Mouse (Mus musculus): ENCODE results near the gene Tbc1d1. TPM values are rescaled to one million over a fixed set of nuclear protein-coding genes. Genes with fewer than 3 reads are reported as not detected.
A peak's percentile ranks its signal among the peaks of the same experiment; 100 is the strongest.

Gene Tbc1d1
- total and polyA plus RNA-seq, 2 experiments, result 2.2 to 8.1 TPM

DNA sequence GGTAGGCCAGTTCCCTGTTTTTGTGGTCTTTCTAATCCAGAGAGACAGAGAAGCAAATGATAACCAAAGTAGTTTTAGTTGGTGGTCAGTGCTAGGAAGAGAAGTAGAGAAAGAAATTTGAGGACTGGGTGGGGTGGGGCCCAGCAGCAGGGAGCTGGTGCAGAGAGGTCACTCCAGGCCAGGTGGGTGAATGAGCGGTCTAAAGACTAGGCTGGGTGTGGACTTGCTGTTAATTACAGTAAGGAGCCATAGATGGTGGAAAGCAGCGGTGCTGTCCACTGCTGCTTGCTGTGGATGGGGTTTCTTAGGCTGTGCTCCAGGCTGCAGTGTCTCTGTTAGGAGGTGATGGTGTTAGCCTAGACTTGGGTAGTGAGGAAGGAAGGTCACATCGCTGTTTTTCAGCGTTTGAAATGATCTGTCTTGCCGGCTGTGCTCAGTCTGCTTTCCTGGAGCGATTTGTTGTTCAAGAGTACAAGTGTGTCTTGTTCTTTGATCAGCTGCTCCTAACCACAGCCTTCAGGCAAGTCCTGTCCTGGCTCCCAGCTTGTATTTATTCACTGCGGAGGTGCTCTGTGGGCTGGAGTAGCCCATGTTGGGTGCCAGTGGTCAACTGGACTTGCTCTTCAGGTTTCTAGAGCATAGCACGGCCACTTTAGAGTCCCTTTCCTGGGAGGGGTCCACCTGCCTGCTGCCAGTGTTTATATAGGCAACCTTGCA is 78.3 kb downstream of the Tbc1d1 start:
- no peak overlapping the region for H3K27ac ChIP-seq (replicated peaks; ENCODE audit: insufficient read depth, low read depth, low read length)
- no peak for DNase-seq (ENCODE audit: extremely low read depth, low read depth, low spot score)
- no peak overlapping the region for H3K9ac ChIP-seq (ENCODE audit: low read depth, low read length)
- WGBS, result 67% methylated on average over 8 of the region's 8 CpGs
- no peaks in the 10 kb centered on the region for H3K27me3 ChIP-seq (ENCODE audit: control insufficient read depth, insufficient read depth, low read length)
- H3K79me2 ChIP-seq (ENCODE audit: control insufficient read depth, insufficient read depth, low read length), result no peaks in the 10 kb centered on the region; the same call in 1 of the 2 replicates
- H3K36me3 ChIP-seq (ENCODE audit: control insufficient read depth, insufficient read depth, low read length), result no peaks in the 10 kb centered on the region
- H3K4me1 ChIP-seq (ENCODE audit: control insufficient read depth, insufficient read depth, low read length), result 0 out of 2 replicates have a peak, but pooled peaks cover 5% of the 10 kb centered on the region
- no peak overlapping the region for H3K4me3 ChIP-seq (ENCODE audit: insufficient read depth, low read depth, low read length)
- no peak for TF ChIP-seq CTCF (IDR thresholded peaks at IDR 0.05; ENCODE audit: low read depth, low read length)
- TF ChIP-seq POLR2A (IDR thresholded peaks at IDR 0.05; ENCODE audit: extremely low read depth, insufficient read depth, low read length), result no peak

GRCm38 (mm10) chr5:64235250-64235649 is 79.1 kb downstream of the Tbc1d1 start:
- no peaks in the 10 kb centered on the region for H3K27me3 ChIP-seq (ENCODE audit: control insufficient read depth, insufficient read depth, low read length)
- no peak overlapping the region for H3K9ac ChIP-seq (ENCODE audit: low read depth, low read length)
- no peak overlapping the region for H3K4me3 ChIP-seq (ENCODE audit: insufficient read depth, low read depth, low read length)
- 0 out of 2 replicates have a peak, but pooled peaks cover 4% of the 10 kb centered on the region for H3K4me1 ChIP-seq (ENCODE audit: control insufficient read depth, insufficient read depth, low read length)
- DNase-seq (ENCODE audit: extremely low read depth, low read depth, low spot score), result no peak
- H3K79me2 ChIP-seq (ENCODE audit: control insufficient read depth, insufficient read depth, low read length), result no peaks in the 10 kb centered on the region; the same call in 1 of the 2 replicates
- H3K27ac ChIP-seq (replicated peaks; ENCODE audit: insufficient read depth, low read depth, low read length), result no peak overlapping the region
- WGBS, result 74% methylated on average over 3 of the region's 3 CpGs
- no peak for TF ChIP-seq POLR2A (IDR thresholded peaks at IDR 0.05; ENCODE audit: extremely low read depth, insufficient read depth, low read length)
- no peak for TF ChIP-seq CTCF (IDR thresholded peaks at IDR 0.05; ENCODE audit: low read depth, low read length)
- H3K36me3 ChIP-seq (ENCODE audit: control insufficient read depth, insufficient read depth, low read length), result no peaks in the 10 kb centered on the region

GRCm38 (mm10) chr5:64236561-64236960 is 80.5 kb downstream of the Tbc1d1 start:
- no peak overlapping the region for H3K4me3 ChIP-seq (ENCODE audit: insufficient read depth, low read depth, low read length)
- no peaks in the 10 kb centered on the region for H3K36me3 ChIP-seq (ENCODE audit: control insufficient read depth, insufficient read depth, low read length)
- H3K4me1 ChIP-seq (ENCODE audit: control insufficient read depth, insufficient read depth, low read length), result peaks cover 9% of the 10 kb centered on the region; the same call in 1 of the 2 replicates
- H3K79me2 ChIP-seq (ENCODE audit: control insufficient read depth, insufficient read depth, low read length), result no peaks in the 10 kb centered on the region; the same call in 1 of the 2 replicates
- TF ChIP-seq POLR2A (IDR thresholded peaks at IDR 0.05; ENCODE audit: extremely low read depth, insufficient read depth, low read length) (no peak), CTCF (IDR thresholded peaks at IDR 0.05; ENCODE audit: low read depth, low read length) (no peak)
- 72% methylated on average over 7 of the region's 7 CpGs for WGBS
- no peaks in the 10 kb centered on the region for H3K27me3 ChIP-seq (ENCODE audit: control insufficient read depth, insufficient read depth, low read length)
- H3K27ac ChIP-seq (replicated peaks; ENCODE audit: insufficient read depth, low read depth, low read length), result peak overlapping the region; percentile 85
- DNase-seq (ENCODE audit: extremely low read depth, low read depth, low spot score), result no peak
- H3K9ac ChIP-seq (ENCODE audit: low read depth, low read length), result peak overlapping the region; percentile 26; the same call in 1 of the 2 replicates

GRCm38 (mm10) chr5:64237263-64237662 is 81.2 kb downstream of the Tbc1d1 start:
- H3K36me3 ChIP-seq (ENCODE audit: control insufficient read depth, insufficient read depth, low read length), result no peaks in the 10 kb centered on the region
- H3K79me2 ChIP-seq (ENCODE audit: control insufficient read depth, insufficient read depth, low read length), result no peaks in the 10 kb centered on the region; the same call in 1 of the 2 replicates
- peak overlapping the region; percentile 54; the same call in 1 of the 2 replicates for H3K27ac ChIP-seq (replicated peaks; ENCODE audit: insufficient read depth, low read depth, low read length)
- peaks cover 11% of the 10 kb centered on the region; the same call in 1 of the 2 replicates for H3K4me1 ChIP-seq (ENCODE audit: control insufficient read depth, insufficient read depth, low read length)
- DNase-seq (ENCODE audit: extremely low read depth, low read depth, low spot score), result no peak
- no peaks in the 10 kb centered on the region for H3K27me3 ChIP-seq (ENCODE audit: control insufficient read depth, insufficient read depth, low read length)
- 54% methylated on average over 1 of the region's 1 CpGs for WGBS
- no peak overlapping the region for H3K9ac ChIP-seq (ENCODE audit: low read depth, low read length)
- H3K4me3 ChIP-seq (ENCODE audit: insufficient read depth, low read depth, low read length), result no peak overlapping the region
- TF ChIP-seq POLR2A (IDR thresholded peaks at IDR 0.05; ENCODE audit: extremely low read depth, insufficient read depth, low read length) (no peak), CTCF (IDR thresholded peaks at IDR 0.05; ENCODE audit: low read depth, low read length) (no peak)

DNA sequence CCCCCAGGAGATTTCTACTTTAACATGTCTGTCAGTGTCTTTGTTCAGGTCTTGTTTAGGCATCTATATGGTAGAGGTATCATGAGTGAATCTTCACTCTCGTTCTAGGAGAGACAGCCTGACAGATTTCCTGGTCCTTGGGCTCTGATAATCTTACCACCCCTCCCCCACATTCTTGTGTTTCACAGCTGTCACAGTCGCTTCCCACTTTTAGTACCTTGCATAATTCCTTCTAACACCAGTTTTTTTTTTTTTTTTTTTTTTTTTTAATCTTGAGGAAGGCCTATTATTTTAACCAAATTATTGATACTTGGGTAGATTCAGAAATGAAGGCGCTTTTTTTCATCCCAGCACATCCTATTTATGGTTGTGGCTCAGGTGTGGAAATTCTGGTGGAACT is 81.6 kb downstream of the Tbc1d1 start:
- Histone ChIP-seq H3K9ac (ENCODE audit: low read depth, low read length) (no peak overlapping the region), H3K36me3 (ENCODE audit: control insufficient read depth, insufficient read depth, low read length) (no peaks in the 10 kb centered on the region), H3K79me2 (ENCODE audit: control insufficient read depth, insufficient read depth, low read length) (peaks cover 4% of the 10 kb centered on the region; the same call in 1 of the 2 replicates), H3K4me1 (ENCODE audit: control insufficient read depth, insufficient read depth, low read length) (peaks cover 12% of the 10 kb centered on the region; the same call in 1 of the 2 replicates), H3K4me3 (ENCODE audit: insufficient read depth, low read depth, low read length) (no peak overlapping the region), H3K27ac (replicated peaks; ENCODE audit: insufficient read depth, low read depth, low read length) (no peak overlapping the region), H3K27me3 (ENCODE audit: control insufficient read depth, insufficient read depth, low read length) (no peaks in the 10 kb centered on the region)
- TF ChIP-seq POLR2A (IDR thresholded peaks at IDR 0.05; ENCODE audit: extremely low read depth, insufficient read depth, low read length), result no peak
- TF ChIP-seq CTCF (IDR thresholded peaks at IDR 0.05; ENCODE audit: low read depth, low read length), result no peak
- DNase-seq (ENCODE audit: extremely low read depth, low read depth, low spot score), result no peak
- WGBS, result 75% methylated on average over 3 of the region's 3 CpGs

Measured in liver, adult 2 months (tissue).